Mouse (Mus musculus) forebrain, embryonic 14.5 days (tissue): ENCODE measurements around the gene Nme3. TPM values are rescaled to one million over a fixed set of nuclear protein-coding genes. Genes with fewer than 3 reads are reported as not detected.

ENCODE experiments used
- ATAC-seq: fragments of 200-750 bp; cut with Nextera tagmentation; 2 replicates; pipeline ENCODE4 v1.8.0; 2017; ENCODE audit warnings: mild to moderate bottlenecking, moderate library complexity
- DNase-seq: peaks from one replicate; pipeline ENCODE4 v3.0.0-alpha.2; 2015; ENCODE audit warnings: low spot score
- H3K27ac ChIP-seq: fragments of 300-500 bp; sonication (generic); 2 replicates; pipeline ENCODE4 v1.5.1; 2014; ENCODE audit warnings: low read depth, mild to moderate bottlenecking, control low read depth, low read length, moderate library complexity
- H3K27me3 ChIP-seq: fragments of 300-500 bp; sonication (generic); replicated peaks from 2 replicates; pipeline ENCODE4 v1.6.1; 2014; ENCODE audit warnings: low read length, control low read depth, mixed read lengths; ENCODE audit not compliant: control insufficient read depth, insufficient read depth
- H3K36me3 ChIP-seq: fragments of 300-500 bp; sonication (generic); 2 replicates; pipeline ENCODE4 v1.6.1; 2014; ENCODE audit warnings: low read length, control low read depth; ENCODE audit not compliant: control insufficient read depth, insufficient read depth
- H3K4me1 ChIP-seq: fragments of 300-500 bp; sonication (generic); 2 replicates; pipeline ENCODE4 v1.6.1; 2014; ENCODE audit warnings: antibody characterized with exemption, low read length, control low read depth; ENCODE audit not compliant: control insufficient read depth, insufficient read depth
- H3K4me2 ChIP-seq: fragments of 300-500 bp; sonication (generic); 2 replicates; pipeline ENCODE4 v1.6.1; 2014; ENCODE audit warnings: mild to moderate bottlenecking, control low read depth, low read length
- H3K4me3 ChIP-seq: fragments of 300-500 bp; sonication (generic); 2 replicates; pipeline ENCODE4 v1.5.1; 2014; ENCODE audit warnings: low read depth, low read length, control low read depth
- H3K9ac ChIP-seq: fragments of 300-500 bp; sonication (generic); 2 replicates; pipeline ENCODE4 v1.6.1; 2014; ENCODE audit warnings: mild to moderate bottlenecking, low read length, control low read depth, moderate library complexity
- H3K9me3 ChIP-seq: fragments of 300-500 bp; sonication (generic); replicated peaks from 2 replicates; pipeline ENCODE4 v1.6.1; 2016; ENCODE audit warnings: low read length, control low read depth, mixed read lengths; ENCODE audit not compliant: control insufficient read depth
- WGBS: fragments of 180-500 bp; shearing (Covaris S2); extraction: QIAGEN DNeasy Blood & Tissue Kit; methylation state at CpG from one replicate; pipeline ENCODE4 v1.1.7; 2014; 5-methylcytosine and 5-hydroxymethylcytosine counted together
- polyA plus RNA-seq: library from polyadenylated mRNA; unstranded; fragments of >200 nt; fragmentation: Nextera tagmentation; extraction: Ambion mirVana; gene quantifications from 2 replicates; pipeline ENCODE4 v1.2.1, GENCODE M21; 2014

The Nme3 gene
- polyA plus RNA-seq, 1 experiment from 2014 or later, result 93.4 TPM

DNA sequence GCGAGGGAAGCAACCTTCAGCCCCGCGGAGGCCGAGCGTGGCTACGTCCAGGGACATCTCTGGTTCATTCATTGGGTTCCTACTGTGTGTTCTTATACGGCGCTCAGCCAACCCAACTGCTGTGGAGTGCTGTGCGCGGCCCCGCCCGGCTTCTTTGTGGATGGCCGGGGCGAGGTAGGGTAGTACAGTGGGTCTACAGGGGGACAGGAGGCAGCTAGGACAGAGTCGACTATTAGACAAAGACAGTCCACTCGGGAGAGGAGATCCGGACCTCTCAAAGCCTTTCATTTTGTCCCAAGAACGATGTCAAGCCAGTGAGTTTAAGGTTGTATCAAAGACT, 9.4 kb upstream of the Nme3 start:
- peaks cover 59% of the 10 kb centered on the region for H3K36me3 ChIP-seq
- peak overlapping the region; percentile 52; the same call in 1 of the 2 replicates for H3K27ac ChIP-seq
- peak overlapping the region; percentile 92 for H3K4me2 ChIP-seq
- peaks cover 15% of the 10 kb centered on the region for H3K4me1 ChIP-seq
- peak overlapping the region; percentile 82 for H3K9ac ChIP-seq
- DNase-seq (no peak), ATAC-seq (peak; percentile 45; the same call in 1 of the 2 replicates)
- H3K27me3 ChIP-seq, result no peaks in the 10 kb centered on the region
- H3K9me3 ChIP-seq, result no peaks in the 10 kb centered on the region
- 2% methylated on average over 18 of the region's 18 CpGs for WGBS
- H3K4me3 ChIP-seq, result peak overlapping the region; percentile 87

DNA sequence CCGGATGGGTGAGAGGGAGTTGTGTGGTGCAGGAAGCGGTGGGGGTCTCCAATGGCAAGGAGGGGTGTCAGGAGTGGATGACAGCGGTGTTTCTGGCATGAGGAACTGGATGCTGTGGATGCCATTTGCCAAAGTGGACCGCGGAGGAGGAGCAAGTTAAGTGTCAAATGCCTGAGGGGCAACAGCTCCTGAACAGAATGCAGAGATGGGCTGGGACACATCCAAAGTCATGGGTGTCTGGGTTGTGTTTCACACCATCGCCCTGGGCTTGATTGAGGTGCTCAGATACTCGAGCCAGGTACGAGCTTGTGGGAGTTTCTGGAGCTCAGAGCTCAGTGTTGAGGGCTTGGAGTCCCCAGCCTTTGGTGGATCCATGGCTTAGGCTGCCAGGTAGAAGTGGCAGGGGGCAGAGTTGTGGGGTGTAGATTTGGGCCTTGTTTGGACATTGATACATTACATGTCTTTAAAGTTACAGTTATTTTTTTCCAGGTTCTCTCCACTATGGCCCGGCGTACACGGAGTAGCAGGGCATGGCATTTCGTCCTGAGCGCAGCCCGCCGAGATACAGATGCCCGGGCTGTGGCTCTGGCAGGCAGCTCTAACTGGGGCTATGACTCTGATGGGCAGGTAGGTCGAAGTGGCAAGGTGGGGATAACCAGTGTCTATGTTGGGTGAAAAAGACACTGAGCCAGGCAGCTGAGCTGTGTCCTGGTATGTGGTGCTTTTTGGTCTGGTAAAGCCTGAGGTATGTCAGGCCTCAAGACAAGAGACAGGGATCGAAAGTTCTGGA, 8.8 kb upstream of the Nme3 start:
- peak overlapping the region; percentile 82 for H3K9ac ChIP-seq
- no peaks in the 10 kb centered on the region for H3K9me3 ChIP-seq
- no peaks in the 10 kb centered on the region for H3K27me3 ChIP-seq
- ATAC-seq, result no peak
- H3K36me3 ChIP-seq, result peaks cover 63% of the 10 kb centered on the region
- peak overlapping the region; percentile 87 for H3K4me3 ChIP-seq
- 68% methylated on average over 18 of the region's 18 CpGs for WGBS
- DNase-seq, result no peak
- H3K27ac ChIP-seq, result no peak overlapping the region
- H3K4me2 ChIP-seq, result peak overlapping the region; percentile 92
- H3K4me1 ChIP-seq, result peaks cover 15% of the 10 kb centered on the region

DNA sequence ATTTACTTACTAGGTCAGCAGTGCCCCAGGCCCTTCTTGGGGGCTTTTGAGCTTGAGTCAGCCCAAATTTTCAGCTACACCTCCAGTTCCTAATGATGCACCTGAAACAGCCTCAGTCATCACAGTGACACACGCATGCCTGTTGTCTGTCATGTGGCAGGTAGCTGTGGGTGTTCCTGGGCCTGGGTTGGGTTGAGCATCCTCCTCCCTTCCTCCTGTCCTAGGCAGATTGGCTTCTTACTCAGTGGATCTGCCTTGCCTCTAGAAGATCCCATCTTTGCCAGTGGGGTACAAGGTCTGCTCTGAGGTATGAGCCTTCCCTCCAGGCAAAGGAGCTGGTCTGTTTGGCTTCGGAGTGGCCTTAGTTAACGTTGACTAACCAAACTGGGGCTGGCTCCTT, 7.4 kb upstream of the Nme3 start:
- no peaks in the 10 kb centered on the region for H3K9me3 ChIP-seq
- no peaks in the 10 kb centered on the region for H3K27me3 ChIP-seq
- H3K4me3 ChIP-seq, result no peak overlapping the region
- peaks cover 17% of the 10 kb centered on the region for H3K4me1 ChIP-seq
- H3K4me2 ChIP-seq, result no peak overlapping the region
- DNase-seq, result no peak
- H3K9ac ChIP-seq, result no peak overlapping the region
- ATAC-seq, result no peak
- H3K36me3 ChIP-seq, result peaks cover 62% of the 10 kb centered on the region
- 90% methylated on average over 3 of the region's 3 CpGs for WGBS
- no peak overlapping the region for H3K27ac ChIP-seq

DNA sequence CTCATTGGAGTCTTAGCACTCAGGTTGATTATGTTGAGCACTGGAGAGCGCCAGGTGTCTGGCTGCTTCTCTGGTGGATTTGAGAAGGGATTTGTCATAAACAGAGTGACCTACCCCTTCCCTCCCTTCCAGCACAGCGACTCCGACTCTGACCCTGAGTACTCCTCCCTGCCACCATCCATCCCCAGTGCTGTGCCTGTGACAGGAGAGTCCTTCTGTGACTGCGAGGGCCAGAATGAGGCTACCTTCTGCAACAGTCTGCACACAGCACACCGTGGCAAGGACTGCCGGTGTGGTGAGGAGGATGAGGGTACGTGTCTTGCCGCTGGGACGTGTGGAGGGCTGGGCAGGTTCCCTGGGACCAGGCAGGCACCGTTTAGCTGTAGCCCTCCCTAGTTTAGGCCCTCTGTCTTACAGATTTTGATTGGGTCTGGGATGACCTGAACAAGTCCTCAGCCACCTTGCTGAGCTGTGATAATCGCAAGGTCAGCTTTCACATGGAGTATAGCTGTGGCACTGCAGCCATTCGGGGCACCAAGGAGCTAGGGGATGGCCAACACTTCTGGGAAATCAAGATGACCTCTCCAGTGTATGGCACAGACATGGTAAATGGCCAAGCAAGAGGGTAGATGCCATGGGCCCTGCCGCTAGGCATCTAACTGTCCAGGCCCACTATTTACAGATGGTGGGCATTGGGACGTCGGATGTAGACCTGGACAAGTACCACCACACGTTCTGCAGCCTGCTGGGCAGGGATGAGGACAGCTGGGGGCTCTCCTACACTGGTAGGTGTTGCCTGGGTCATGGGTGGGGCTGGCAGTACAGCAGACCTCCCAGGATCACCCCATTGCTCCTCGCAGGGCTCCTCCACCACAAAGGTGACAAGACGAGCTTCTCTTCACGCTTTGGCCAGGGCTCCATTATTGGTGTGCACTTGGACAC, 5.9 kb upstream of the Nme3 start:
- ATAC-seq, result no peak
- H3K27me3 ChIP-seq, result no peaks in the 10 kb centered on the region
- no peak overlapping the region for H3K27ac ChIP-seq
- no peak overlapping the region for H3K9ac ChIP-seq
- WGBS, result 87% methylated on average over 19 of the region's 19 CpGs
- peaks cover 54% of the 10 kb centered on the region for H3K36me3 ChIP-seq
- peaks cover 21% of the 10 kb centered on the region for H3K4me1 ChIP-seq
- H3K4me2 ChIP-seq, result no peak overlapping the region
- H3K4me3 ChIP-seq, result no peak overlapping the region
- DNase-seq, result no peak
- H3K9me3 ChIP-seq, result no peaks in the 10 kb centered on the region

DNA sequence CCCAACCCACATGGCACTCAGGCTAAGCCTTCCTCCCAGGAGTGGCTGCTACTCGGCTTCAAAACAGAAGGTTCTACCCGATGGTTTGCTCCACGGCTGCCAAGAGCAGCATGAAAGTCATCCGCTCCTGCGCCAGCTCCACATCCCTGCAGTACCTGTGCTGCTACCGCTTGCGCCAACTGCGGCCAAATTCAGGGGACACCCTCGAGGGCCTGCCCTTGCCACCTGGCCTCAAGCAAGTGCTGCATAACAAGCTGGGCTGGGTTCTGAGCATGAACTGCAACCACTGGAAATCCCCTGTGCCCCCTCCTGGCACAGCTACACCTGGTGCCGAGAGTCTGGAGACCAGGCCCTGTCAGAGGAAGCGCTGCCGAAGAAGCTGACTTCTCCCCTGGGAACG, 5.0 kb upstream of the Nme3 start:
- no peak overlapping the region for H3K27ac ChIP-seq
- H3K9me3 ChIP-seq, result no peaks in the 10 kb centered on the region
- peaks cover 22% of the 10 kb centered on the region for H3K4me1 ChIP-seq
- ATAC-seq (no peak), DNase-seq (no peak)
- peaks cover 54% of the 10 kb centered on the region for H3K36me3 ChIP-seq
- H3K27me3 ChIP-seq, result no peaks in the 10 kb centered on the region
- no peak overlapping the region for H3K4me3 ChIP-seq
- H3K9ac ChIP-seq, result no peak overlapping the region
- 92% methylated on average over 13 of the region's 13 CpGs for WGBS
- H3K4me2 ChIP-seq, result no peak overlapping the region

- 89% methylated on average over 12 of the region's 12 CpGs for WGBS
- no peaks in the 10 kb centered on the region for H3K9me3 ChIP-seq
- H3K9ac ChIP-seq, result no peak overlapping the region
- no peak overlapping the region for H3K4me2 ChIP-seq
- ATAC-seq (no peak), DNase-seq (no peak)
- H3K4me1 ChIP-seq, result peaks cover 23% of the 10 kb centered on the region
- no peak overlapping the region for H3K27ac ChIP-seq
- no peaks in the 10 kb centered on the region for H3K27me3 ChIP-seq
- no peak overlapping the region for H3K4me3 ChIP-seq
- peaks cover 59% of the 10 kb centered on the region for H3K36me3 ChIP-seq
Measured at GRCm38 (mm10) chr17:24892785-24893184, 3.5 kb upstream of the Nme3 start.

GRCm38 (mm10) chr17:24893276-24893675, 3.0 kb upstream of the Nme3 start:
- Histone ChIP-seq H3K27ac (no peak overlapping the region), H3K9me3 (no peaks in the 10 kb centered on the region), H3K4me2 (no peak overlapping the region), H3K27me3 (no peaks in the 10 kb centered on the region), H3K4me1 (peaks cover 21% of the 10 kb centered on the region), H3K9ac (no peak overlapping the region), H3K4me3 (no peak overlapping the region), H3K36me3 (peaks cover 63% of the 10 kb centered on the region)
- ATAC-seq, result no peak
- DNase-seq, result no peak
- WGBS, result 93% methylated on average over 2 of the region's 2 CpGs

GRCm38 (mm10) chr17:24894061-24894994, 2.0 kb upstream of the Nme3 start:
- Histone ChIP-seq H3K4me2 (peak overlapping the region; percentile 98), H3K36me3 (peaks cover 64% of the 10 kb centered on the region), H3K27me3 (no peaks in the 10 kb centered on the region), H3K4me3 (peak overlapping the region; percentile 81), H3K9me3 (no peaks in the 10 kb centered on the region), H3K4me1 (peaks cover 21% of the 10 kb centered on the region), H3K27ac (peak overlapping the region; percentile 81), H3K9ac (peak overlapping the region; percentile 90)
- DNase-seq (no peak), ATAC-seq (peak; percentile 12)
- 12% methylated on average over 31 of the region's 31 CpGs for whole genome bisulfite sequencing
